Mouse (Mus musculus) thymus, postnatal 36 days (tissue): Measurements from ENCODE around the gene Nudt6.

ENCODE experiments used
- DNase-seq, 2 experiments: peaks; one replicate each; pipeline ENCODE4 v3.0.0; 2022; ENCODE audit warnings: mixed read lengths in 2 of 2

Gene Nudt6

DNA sequence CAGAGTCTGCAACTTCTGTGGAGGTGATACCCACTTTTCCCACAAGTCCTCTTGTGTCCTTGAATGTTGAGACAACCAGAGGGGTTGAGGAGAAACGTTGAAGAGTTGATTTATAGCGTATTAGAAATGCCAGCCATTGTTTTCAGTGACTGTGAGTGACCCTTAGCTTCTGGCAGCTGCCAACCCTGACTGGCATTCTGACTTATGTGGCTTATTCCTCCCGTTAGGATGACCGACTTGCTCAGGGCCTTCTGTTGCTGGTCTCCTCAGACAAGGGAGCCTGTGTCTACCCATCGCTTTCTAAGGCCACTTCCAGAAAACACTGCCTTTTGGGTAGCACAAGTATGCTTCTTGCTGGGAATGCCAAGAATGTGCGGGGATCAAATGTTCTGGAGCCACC, 38.6 kb downstream of the Nudt6 start:
- no peak for DNase-seq

DNA sequence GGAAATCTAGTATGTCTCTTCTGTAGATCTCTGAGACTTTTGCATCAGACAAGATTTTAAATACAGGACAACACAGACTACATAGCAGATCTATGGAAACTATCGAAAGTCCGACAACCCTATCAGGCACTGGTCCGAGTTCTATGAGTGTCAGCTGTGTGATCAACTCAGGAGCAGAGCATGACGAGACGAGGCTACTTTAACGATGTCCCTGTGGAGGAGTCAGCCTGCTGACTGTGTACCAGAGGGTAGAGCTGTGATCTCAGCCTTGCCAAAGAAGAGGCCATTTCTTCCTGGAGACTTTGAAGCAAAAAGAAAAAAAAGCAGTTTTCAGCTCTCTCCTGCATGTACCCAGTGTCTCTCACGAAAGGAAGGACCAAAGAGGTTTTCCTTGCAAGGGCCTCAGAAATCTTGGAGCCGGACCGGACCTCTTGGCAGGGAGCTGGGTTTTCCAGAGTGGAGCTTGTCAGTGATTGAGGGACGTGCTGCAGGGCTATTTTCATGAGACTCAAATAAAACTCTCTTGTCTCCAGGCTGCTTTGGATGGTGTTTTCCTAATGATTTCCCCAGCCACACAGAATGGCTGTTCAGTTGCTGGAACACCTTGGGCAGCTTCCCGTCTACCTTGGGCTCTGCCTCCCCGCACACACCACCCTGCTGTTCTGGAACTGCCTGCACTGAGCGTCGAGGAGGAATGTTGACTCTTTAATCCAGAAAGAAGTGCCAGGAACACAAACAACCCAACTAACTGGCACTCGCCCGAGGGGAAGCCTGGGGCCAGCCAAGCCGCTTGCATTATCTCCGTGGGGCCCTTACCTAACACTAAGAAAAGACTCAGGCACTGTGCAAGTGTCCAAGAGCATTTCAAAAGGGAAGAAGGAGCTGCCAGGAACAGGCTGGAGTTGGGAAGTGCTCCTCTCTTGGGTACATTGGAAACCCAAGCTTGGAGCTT, 39.8 kb downstream of the Nudt6 start:
- no peak for DNase-seq

DNA sequence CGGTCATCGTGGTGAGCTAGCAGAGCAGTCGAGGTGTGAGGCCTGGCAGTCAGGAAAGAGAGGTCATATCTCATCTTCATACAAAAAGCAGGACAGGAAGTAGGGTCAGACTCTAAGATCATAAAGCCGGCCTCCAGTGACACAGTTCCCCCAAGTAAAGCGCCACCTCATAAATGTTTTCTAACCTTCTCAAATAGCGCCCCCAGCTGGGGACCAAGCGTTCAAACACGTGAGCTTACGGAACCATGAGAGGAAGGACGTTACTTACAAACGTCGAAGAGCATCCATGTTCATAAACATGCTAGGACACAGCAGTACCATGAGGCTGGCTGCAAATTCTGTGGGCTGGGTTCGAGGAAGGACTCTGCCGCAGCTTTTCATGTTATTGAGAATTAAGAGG, 40.8 kb downstream of the Nudt6 start:
- DNase-seq: no peak

DNA sequence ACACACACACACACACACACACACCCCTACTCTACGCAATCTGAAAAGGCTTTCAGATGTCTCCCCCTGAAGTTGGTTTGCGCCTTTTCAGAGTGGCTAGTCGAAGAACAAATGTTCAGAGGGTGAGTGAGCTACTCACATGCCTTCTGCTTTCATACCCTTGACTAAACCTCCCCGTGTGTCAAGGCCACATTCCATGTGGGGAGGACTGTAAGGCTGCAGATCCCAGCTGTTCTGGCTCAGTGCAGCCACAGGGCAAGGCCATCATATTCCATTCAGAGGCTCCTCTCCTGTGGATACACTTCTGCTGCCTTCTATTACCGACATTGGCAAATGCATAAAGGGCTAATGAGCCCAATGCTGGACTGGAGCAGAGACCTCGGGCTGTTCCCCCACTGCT, 41.6 kb downstream of the Nudt6 start:
- no peak for DNase-seq

DNA sequence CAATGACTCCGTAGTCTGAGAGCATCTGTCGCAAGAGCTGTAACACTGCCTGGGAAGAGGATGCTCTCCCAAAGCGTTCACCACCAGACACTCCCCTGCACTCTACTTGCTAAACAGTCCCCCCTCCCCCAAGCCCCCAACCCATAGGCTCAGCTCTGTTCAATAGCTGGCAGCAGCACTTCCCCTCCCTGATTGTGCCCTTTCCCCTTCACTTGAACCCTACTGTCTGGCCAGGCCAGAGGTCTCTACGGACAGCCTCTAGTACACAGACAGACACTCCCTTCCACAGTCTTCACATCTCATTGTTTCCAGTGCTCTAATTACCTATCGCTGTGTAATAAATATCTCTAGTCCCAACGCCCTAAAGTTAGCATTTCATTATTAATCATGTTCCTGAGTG, 42.1 kb downstream of the Nudt6 start:
- no peak for DNase-seq

DNA sequence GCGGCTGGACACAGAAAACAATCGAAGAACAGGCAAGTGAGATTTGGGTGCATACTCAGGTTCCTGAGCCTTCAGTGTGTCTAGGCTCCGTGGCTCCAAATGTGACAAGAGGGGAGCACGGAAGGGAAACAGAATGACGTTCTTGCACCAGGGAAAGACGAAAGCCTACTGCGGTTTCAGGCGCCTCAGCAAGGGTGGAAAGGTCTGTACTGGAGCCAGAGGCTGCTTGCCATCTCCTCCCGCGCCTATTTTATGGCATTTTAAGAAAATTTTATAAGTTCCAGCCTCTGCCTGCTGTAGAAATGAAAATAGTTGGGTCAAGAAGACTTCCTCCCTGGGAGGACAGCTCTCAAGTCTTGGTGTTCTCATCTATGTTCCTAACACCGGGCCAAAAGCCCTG, 46.3 kb downstream of the Nudt6 start:
- no peak for DNase-seq

DNA sequence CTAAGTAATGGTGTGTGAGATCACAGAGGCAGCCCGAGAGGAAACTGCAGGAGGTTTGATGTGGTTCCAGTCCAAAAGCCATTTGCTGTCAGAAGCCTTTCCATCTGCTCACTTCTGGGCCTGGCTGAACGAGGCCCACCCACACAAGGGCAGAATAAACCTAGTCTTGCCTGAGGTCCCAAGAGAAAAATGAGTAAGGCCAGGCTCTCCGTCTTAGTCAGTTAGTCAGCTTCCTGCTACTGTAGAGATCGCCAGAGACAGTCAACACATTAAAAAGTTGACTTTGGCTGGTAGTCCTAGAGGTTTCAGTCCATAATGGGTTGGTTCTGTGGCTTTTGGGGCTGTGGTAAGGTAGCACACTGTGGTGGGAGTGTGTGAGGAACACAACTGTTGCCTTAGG, 49.6 kb downstream of the Nudt6 start:
- DNase-seq: no peak

DNA sequence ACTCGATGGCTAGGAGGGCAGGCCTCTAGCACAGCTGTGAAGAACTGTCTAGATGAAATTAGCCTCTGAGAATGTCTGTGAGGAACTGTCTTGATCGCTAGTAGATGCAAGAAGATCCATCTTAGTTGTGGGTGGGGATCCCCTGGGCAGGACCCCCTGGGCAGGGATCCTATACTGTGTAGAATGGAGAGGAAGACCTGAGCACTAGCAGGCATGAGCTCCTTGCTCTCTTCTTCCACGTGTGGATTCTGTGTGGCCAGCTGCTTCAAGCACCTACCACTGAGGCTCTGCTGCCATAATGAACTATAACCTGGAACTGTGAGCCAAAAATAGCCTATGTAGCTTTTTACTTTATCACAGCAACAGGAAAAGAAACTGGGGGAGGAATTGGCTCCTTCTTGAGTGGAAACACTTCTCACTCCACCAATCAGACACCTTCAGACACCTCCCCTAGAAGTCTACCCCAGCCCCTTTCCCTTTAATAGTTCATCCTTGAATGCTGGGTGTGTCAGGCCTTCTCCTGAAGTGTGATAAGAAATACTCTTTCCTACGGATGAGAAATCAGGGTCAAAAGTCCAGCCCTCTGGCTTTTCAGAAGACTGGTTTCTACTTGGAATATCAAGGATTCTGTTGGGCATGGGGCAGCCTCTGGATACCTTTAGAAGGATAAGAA, 53.5 kb downstream of the Nudt6 start:
- no peak for DNase-seq

DNA sequence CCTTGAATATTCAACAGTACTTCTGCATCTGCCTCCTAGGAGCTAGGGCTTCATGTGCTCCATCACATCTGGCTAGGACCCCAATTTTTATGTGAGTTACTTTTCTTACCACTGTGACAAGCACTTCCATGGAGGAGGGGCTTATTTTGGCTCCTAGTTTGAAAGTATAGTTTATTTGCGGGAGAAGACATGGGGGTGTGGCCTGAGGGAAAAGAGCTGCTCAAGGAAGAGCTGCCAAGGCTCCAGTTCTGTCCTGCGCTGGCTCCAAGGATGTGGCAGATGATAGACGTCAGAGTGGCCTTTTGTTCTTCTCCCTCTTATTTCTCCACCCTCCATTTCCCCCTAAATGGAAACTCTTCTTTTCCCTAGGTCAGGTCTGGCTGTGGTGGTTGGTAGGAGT, 54.0 kb downstream of the Nudt6 start:
- no peak for DNase-seq

DNA sequence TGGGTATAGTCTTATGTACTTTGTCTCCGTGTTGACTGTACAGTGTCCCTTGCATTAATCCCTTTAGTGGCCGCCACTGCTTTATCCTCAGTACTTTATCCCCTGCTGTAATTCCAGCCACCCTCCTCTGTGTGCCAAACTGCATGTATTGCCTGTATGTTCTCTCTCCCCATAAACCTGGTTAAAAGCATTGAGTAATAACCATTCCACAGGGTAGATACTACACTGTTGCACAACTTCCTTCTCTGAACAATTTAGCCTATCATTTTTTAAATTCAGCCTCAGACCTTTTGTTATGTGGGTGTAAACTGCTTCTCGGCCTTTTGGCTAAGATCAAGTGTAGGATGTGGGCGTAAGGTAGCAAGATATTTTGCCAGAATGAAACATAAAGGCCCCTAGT, 54.9 kb downstream of the Nudt6 start:
- no peak for DNase-seq

DNA sequence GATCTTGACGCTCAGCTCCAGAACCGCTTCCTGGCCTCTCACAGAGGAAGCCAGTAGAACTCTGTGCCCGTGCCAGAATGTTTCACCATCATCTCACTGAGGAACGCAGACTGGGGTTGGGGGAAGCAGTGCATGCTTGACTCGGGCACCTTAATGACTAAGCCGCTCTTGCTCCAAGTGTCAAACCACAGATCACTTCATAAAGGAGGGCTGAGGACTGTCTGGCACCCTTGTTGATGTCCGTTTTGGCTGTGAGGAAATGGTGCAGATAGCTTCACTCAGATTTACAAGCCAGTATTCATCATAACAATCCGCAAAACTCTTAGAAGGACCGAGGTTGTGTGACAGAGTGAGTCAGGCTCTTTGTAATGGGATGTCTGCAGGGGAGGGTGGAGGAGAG, 59.3 kb downstream of the Nudt6 start:
- no peak for DNase-seq
